Mouse (Mus musculus): ENCODE results near the gene Il19. TPM values are rescaled to one million over a fixed set of nuclear protein-coding genes. Genes with fewer than 3 reads are reported as not detected.

The Il19 gene
- total RNA-seq, 1 experiment: 0.36 TPM

DNA sequence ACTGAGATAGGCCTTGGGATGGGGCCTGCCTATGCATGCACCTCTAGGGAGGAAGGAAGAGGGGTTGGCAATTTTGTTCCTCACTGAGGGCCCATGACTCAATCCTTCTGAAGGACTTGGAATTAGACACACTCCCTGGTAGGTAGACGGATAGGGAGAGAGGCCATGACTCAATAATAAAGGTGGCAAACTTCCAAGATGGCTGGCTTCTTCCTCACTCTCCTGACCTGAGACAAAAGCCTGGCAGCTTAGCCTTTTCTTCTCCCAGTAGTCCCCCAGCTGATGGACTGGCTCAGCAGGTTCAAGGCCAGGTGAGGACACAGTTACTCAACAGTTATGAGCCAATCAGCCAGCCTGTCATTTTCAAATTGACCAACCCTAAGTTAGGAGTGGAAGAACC lies 47.5 kb downstream of the Il19 start:
- no peaks in the 10 kb centered on the region for H3K4me1 ChIP-seq (ENCODE audit: control insufficient read depth in 2 of 2, insufficient read depth in 2 of 2, low read length in 2 of 2, poor library complexity in 1 of 2)
- no peaks in the 10 kb centered on the region for H3K36me3 ChIP-seq (ENCODE audit: control insufficient read depth, insufficient read depth, low read length, poor library complexity, severe bottlenecking)
- no peak for DNase-seq (ENCODE audit: low read depth, low spot score)
- H3K9me3 ChIP-seq (ENCODE audit: control insufficient read depth, insufficient read depth, low read depth, low read length): no peaks in the 10 kb centered on the region
- TF ChIP-seq ZNF384 (IDR thresholded peaks at IDR 0.05; ENCODE audit: low read depth, low read length) (no peak), MAFK (IDR thresholded peaks at IDR 0.05; ENCODE audit: insufficient read depth, low read depth, low read length) (no peak), ZC3H11A (IDR thresholded peaks at IDR 0.05; ENCODE audit: borderline replicate concordance, low read depth, low read length) (no peak)
- no peak overlapping the region for H3K9ac ChIP-seq (ENCODE audit: insufficient read depth, low read depth, low read length, poor library complexity, severe bottlenecking)
- no peak overlapping the region for H3K27ac ChIP-seq (ENCODE audit: insufficient read depth, low read depth, low read length, poor library complexity, severe bottlenecking)
- in situ Hi-C loops (cut with MboI; ENCODE audit: low sequenced_read_pairs in 2 of 2, unreplicated experiment in 2 of 2): loop anchor here (25.0 kb wide), 2 partner anchors 170 to 370 kb away; no protein-coding TSS in a partner anchor
- no peak overlapping the region for H3K4me3 ChIP-seq (ENCODE audit: insufficient read depth in 1 of 2, low read depth in 1 of 2, low read length in 2 of 2, poor library complexity in 1 of 2, severe bottlenecking in 1 of 2)

GRCm38 (mm10) chr1:130887354-130887753 lies 52.6 kb downstream of the Il19 start, which contains the start of gene Il24:
Il24 (minus strand) TSS chr1:130887454.
- TF ChIP-seq HCFC1 (IDR thresholded peaks at IDR 0.05; ENCODE audit: borderline replicate concordance, insufficient read depth, low read length) (no peak), ZC3H11A (IDR thresholded peaks at IDR 0.05; ENCODE audit: borderline replicate concordance, low read depth, low read length) (no peak), MAFK (IDR thresholded peaks at IDR 0.05; ENCODE audit: insufficient read depth, low read depth, low read length) (no peak), CHD2 (IDR thresholded peaks at IDR 0.05; ENCODE audit: low read depth, low read length) (no peak), ZNF384 (IDR thresholded peaks at IDR 0.05; ENCODE audit: low read depth, low read length) (no peak)

GRCm38 (mm10) chr1:130883146-130883545 lies 56.8 kb downstream of the Il19 start:
- Histone ChIP-seq H3K9ac (ENCODE audit: insufficient read depth, low read depth, low read length, poor library complexity, severe bottlenecking) (no peak overlapping the region), H3K9me3 (ENCODE audit: control insufficient read depth, insufficient read depth, low read depth, low read length) (no peaks in the 10 kb centered on the region), H3K36me3 (ENCODE audit: control insufficient read depth, insufficient read depth, low read length, poor library complexity, severe bottlenecking) (no peaks in the 10 kb centered on the region), H3K4me3 (ENCODE audit: insufficient read depth in 1 of 2, low read depth in 1 of 2, low read length in 2 of 2, poor library complexity in 1 of 2, severe bottlenecking in 1 of 2) (no peak overlapping the region), H3K27ac (ENCODE audit: insufficient read depth, low read depth, low read length, poor library complexity, severe bottlenecking) (no peak overlapping the region), H3K4me1 (ENCODE audit: control insufficient read depth in 2 of 2, insufficient read depth in 2 of 2, low read length in 2 of 2, poor library complexity in 1 of 2) (no peaks in the 10 kb centered on the region)
- DNase-seq (ENCODE audit: low read depth, low spot score): no peak
- TF ChIP-seq MAFK (IDR thresholded peaks at IDR 0.05; ENCODE audit: insufficient read depth, low read depth, low read length) (no peak), HCFC1 (IDR thresholded peaks at IDR 0.05; ENCODE audit: borderline replicate concordance, insufficient read depth, low read length) (no peak), ZC3H11A (IDR thresholded peaks at IDR 0.05; ENCODE audit: borderline replicate concordance, low read depth, low read length) (no peak), CHD2 (IDR thresholded peaks at IDR 0.05; ENCODE audit: low read depth, low read length) (no peak), ZNF384 (IDR thresholded peaks at IDR 0.05; ENCODE audit: low read depth, low read length) (no peak)
- in situ Hi-C loops (cut with MboI; ENCODE audit: low sequenced_read_pairs in 2 of 2, unreplicated experiment in 2 of 2): loop anchor here (25.0 kb wide), 2 partner anchors 179 to 379 kb away; no protein-coding TSS in a partner anchor

More at GRCm38 (mm10) chr1:130887354-130887753, 52.6 kb downstream of the Il19 start, which contains the start of gene Il24:
- Histone ChIP-seq H3K9me3 (ENCODE audit: control insufficient read depth, insufficient read depth, low read depth, low read length) (no peaks in the 10 kb centered on the region), H3K27ac (ENCODE audit: insufficient read depth, low read depth, low read length, poor library complexity, severe bottlenecking) (no peak within 1 kb of the TSS), H3K4me3 (ENCODE audit: insufficient read depth in 1 of 2, low read depth in 1 of 2, low read length in 2 of 2, poor library complexity in 1 of 2, severe bottlenecking in 1 of 2) (no peak within 1 kb of the TSS), H3K4me1 (ENCODE audit: control insufficient read depth in 2 of 2, insufficient read depth in 2 of 2, low read length in 2 of 2, poor library complexity in 1 of 2) (no peaks in the 10 kb centered on the region), H3K36me3 (ENCODE audit: control insufficient read depth, insufficient read depth, low read length, poor library complexity, severe bottlenecking) (no peaks in the 10 kb centered on the region), H3K9ac (ENCODE audit: insufficient read depth, low read depth, low read length, poor library complexity, severe bottlenecking) (no peak within 1 kb of the TSS)
- in situ Hi-C loops (cut with MboI; ENCODE audit: low sequenced_read_pairs in 2 of 2, unreplicated experiment in 2 of 2): loop anchor here (25.0 kb wide), 2 partner anchors 175 to 375 kb away; no protein-coding TSS in a partner anchor
- DNase-seq (ENCODE audit: low read depth, low spot score): no peak

Other genes starting within 250 kb of the Il19 start
- 0.18 TPM in 1 of 2 replicates, not detected in the other for gene Gm29427, start 224.3 kb downstream of the Il19 start, total RNA-seq (2012; rRNA removed)
- gene Yod1, start 222.8 kb downstream of the Il19 start, total RNA-seq (2012; rRNA removed): 3.6 and 4.5 TPM in 2 replicates
- 10.0 and 12.1 TPM in 2 replicates for gene Pfkfb2, start 210.9 kb downstream of the Il19 start, total RNA-seq (2012; rRNA removed)
- gene AA986860, start 208.1 kb downstream of the Il19 start, total RNA-seq (2012; rRNA removed): 0.53 and 1.1 TPM in 2 replicates
- gene Fcamr, start 139.2 kb downstream of the Il19 start, total RNA-seq (2012; rRNA removed): 0.09 and 0.11 TPM in 2 replicates
- gene Pigr, start 113.4 kb downstream of the Il19 start, total RNA-seq (2012; rRNA removed): 0.04 TPM in 1 of 2 replicates, not detected in the other
- gene Fcmr, start 74.4 kb downstream of the Il19 start, total RNA-seq (2012; rRNA removed): not detected in 2 replicates
- gene Il24, start 52.7 kb downstream of the Il19 start, total RNA-seq (2012; rRNA removed): 0.48 and 1.9 TPM in 2 replicates
- not detected in 2 replicates for gene Il20, start 28.7 kb downstream of the Il19 start, total RNA-seq (2012; rRNA removed)
- gene Il10, start 79.7 kb upstream of the Il19 start, total RNA-seq (2012; rRNA removed): 0.48 and 1.8 TPM in 2 replicates
- 27.3 and 38.0 TPM in 2 replicates for gene Mapkapk2, start 157.7 kb upstream of the Il19 start, total RNA-seq (2012; rRNA removed)
- gene Dyrk3, start 198.2 kb upstream of the Il19 start, total RNA-seq (2012; rRNA removed): 18.6 and 22.1 TPM in 2 replicates
- gene Eif2d, start 213.1 kb upstream of the Il19 start, total RNA-seq (2012; rRNA removed): 64.5 and 70.1 TPM in 2 replicates